Mouse (Mus musculus): ENCODE measurements around the gene Gsto1. TPM values are rescaled to one million over a fixed set of nuclear protein-coding genes. Genes with fewer than 3 reads are reported as not detected.
A peak's percentile ranks its signal among the peaks of the same experiment; 100 is the strongest.
"Not testable (repeated sequence)": the region's sequence is repeated elsewhere in the genome, so short reads cannot be mapped to it uniquely, and the experiment has no call there.

Gene Gsto1
- polyA plus RNA-seq (2012; rRNA removed) = 478 and 508 TPM in 2 replicates

GRCm38 (mm10) chr19:47854796-47855783 lies at the start of gene Gsto1:
Gene Gsto1, plus strand, starts transcription at chr19:47854970.
- peak; percentile 95 for DNase-seq (ENCODE audit: low spot score)

GRCm38 (mm10) chr19:47812091-47812490 lies 42.7 kb upstream of the Gsto1 start:
- no peak for DNase-seq (ENCODE audit: low spot score)

- DNase-seq (ENCODE audit: low spot score) = no peak
Observed at GRCm38 (mm10) chr19:47814721-47815120, 40.0 kb upstream of the Gsto1 start.

GRCm38 (mm10) chr19:47817692-47818091 lies 37.1 kb upstream of the Gsto1 start:
- DNase-seq (ENCODE audit: low spot score) = no peak

GRCm38 (mm10) chr19:47820832-47821493 lies 33.8 kb upstream of the Gsto1 start:
- DNase-seq (ENCODE audit: low spot score) = no peak

GRCm38 (mm10) chr19:47821494-47821872 lies 33.3 kb upstream of the Gsto1 start:
- DNase-seq (ENCODE audit: low spot score) = no peak

- DNase-seq (ENCODE audit: low spot score) = no peak
Observed at GRCm38 (mm10) chr19:47822143-47822796, 32.5 kb upstream of the Gsto1 start.

- no peak for DNase-seq (ENCODE audit: low spot score)
Observed at GRCm38 (mm10) chr19:47824026-47824425, 30.7 kb upstream of the Gsto1 start.

GRCm38 (mm10) chr19:47829913-47830450 lies 24.8 kb upstream of the Gsto1 start:
- DNase-seq (ENCODE audit: low spot score) = no peak

GRCm38 (mm10) chr19:47831111-47831510 lies 23.7 kb upstream of the Gsto1 start:
- no peak for DNase-seq (ENCODE audit: low spot score)

GRCm38 (mm10) chr19:47832316-47832715 lies 22.5 kb upstream of the Gsto1 start:
- no peak for DNase-seq (ENCODE audit: low spot score)

- no peak for DNase-seq (ENCODE audit: low spot score)
Observed at GRCm38 (mm10) chr19:47834614-47835013, 20.2 kb upstream of the Gsto1 start.

GRCm38 (mm10) chr19:47835776-47836175 lies 19.0 kb upstream of the Gsto1 start:
- DNase-seq (ENCODE audit: low spot score) = no peak

GRCm38 (mm10) chr19:47836701-47837526 lies 17.9 kb upstream of the Gsto1 start:
- DNase-seq (ENCODE audit: low spot score) = no peak

GRCm38 (mm10) chr19:47837527-47837901 lies 17.3 kb upstream of the Gsto1 start:
- DNase-seq (ENCODE audit: low spot score) = no peak

GRCm38 (mm10) chr19:47841234-47841633 lies 13.5 kb upstream of the Gsto1 start:
- DNase-seq (ENCODE audit: low spot score) = not testable (repeated sequence)

GRCm38 (mm10) chr19:47849735-47850134 lies 5.0 kb upstream of the Gsto1 start:
- no peak for DNase-seq (ENCODE audit: low spot score)

- DNase-seq (ENCODE audit: low spot score) = not testable (repeated sequence)
Observed at GRCm38 (mm10) chr19:47852131-47852530, 2.6 kb upstream of the Gsto1 start.

- no peak for DNase-seq (ENCODE audit: low spot score)
Observed at GRCm38 (mm10) chr19:47853053-47853452, 1.7 kb upstream of the Gsto1 start.

GRCm38 (mm10) chr19:47853951-47854795 lies 597 bp upstream of the Gsto1 start:
- DNase-seq (ENCODE audit: low spot score) = no peak
